Mouse (Mus musculus) spleen, embryonic (tissue): ENCODE results near the gene Fam114a2.

Experiments
- CTCF ChIA-PET: fragments of 350-600 bp; sonication (Branson Sonifier 250); formaldehyde crosslinking; loops from one replicate; lab custom pipeline; 2022; lab: Charles Lee

Fam114a2 gene

DNA sequence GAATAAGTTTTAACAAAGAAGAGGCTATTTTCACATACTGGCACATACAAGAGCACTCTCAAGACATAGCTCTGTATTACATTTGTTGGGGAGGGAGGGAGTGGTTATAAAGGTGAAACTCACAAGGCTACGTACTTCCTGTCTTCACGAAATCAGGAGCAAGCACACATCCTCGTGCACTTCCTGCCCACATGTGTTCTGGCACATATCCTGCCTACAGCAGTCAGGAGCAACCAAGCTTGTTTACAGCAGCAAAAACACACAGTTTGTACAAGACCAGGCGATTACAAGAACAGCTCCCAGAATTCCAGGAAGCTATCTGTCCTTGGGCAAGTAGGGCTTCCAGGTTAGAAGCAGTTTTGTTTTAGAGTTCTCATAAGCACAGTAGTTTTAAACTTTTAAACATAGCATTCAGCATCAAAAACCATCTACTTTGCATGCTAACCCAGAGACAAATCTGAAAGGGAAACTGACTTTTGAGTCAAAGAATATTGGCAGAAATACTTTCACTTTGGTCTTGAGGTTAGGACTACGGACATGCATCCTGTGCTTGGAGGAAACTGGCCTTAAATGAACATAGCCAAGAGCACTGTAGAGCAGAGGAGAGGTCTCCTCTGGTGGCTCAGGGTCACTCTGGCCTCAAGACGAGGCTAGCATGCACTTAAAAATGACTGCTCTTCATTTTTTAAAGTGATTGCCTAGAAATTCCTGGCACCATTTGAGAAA lies 73.0 kb downstream of the Fam114a2 start:
- CTCF ChIA-PET: no interaction called here

DNA sequence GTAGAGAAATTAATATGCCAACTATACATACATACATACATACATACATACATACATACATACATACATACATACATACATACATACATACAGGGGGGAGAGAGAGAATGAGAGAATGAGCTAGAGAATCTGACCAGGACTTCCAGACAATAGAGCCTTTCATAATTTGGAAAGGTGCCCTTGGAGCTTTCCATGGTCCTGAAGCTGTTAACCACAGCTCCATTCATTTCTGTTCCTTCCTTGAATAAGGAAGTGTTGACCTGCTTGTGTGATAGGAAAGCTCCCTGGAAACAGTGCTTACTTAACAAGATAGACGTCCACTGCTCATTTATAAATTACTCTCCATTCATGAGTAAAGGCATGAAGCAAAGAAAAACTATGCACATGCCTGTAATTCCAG lies 84.3 kb downstream of the Fam114a2 start:
- CTCF ChIA-PET: no interaction called here
